Mouse (Mus musculus): ENCODE data around the gene Hoxd13. TPM values are rescaled to one million over a fixed set of nuclear protein-coding genes. Genes with fewer than 3 reads are reported as not detected.

The Hoxd13 gene
- polyA plus RNA-seq, 1 experiment from 2014 or later = not detected

DNA sequence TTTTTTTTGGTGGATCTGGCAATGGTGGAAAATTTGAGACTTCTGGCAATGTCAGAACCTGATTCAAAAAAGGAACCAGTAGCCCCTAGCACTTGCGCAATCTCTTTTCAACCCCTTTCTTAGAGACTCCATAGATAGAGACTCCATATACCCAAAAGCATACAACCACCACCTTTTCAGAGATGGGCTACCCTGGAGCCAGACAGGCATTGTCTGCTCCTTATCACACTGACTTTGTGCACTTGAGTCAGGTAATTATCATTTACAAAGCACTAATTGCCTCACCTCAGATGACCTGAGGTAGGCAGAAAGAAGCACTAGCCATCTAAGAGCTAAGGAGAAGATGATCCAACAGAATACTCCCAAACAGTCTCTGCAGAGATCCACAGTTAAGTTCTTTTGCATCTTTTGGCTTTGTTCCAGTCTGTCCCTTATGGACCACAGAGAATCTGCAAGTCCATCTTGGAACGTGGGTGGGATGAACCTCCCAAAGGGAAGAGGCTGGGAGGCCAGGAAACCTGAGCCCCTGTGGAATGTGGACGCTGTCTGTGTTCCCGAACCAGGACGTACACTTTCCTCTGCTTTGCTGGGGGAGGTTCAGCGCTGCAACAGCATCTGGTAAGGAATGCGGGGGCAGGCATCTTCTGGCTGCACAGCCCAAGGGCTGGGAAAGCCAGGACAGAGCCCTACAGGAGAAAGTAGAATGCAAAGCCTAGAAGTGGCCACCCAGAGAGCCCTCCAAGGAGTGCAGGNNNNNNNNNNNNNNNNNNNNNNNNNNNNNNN lies 20.8 kb upstream of the Hoxd13 start:
- Histone ChIP-seq H3K4me1 (replicated peaks; ENCODE audit: insufficient read depth, low read length) (0 out of 2 replicates have a peak, but pooled peaks cover 3% of the 10 kb centered on the region), H3K27me3 (ENCODE audit: insufficient read depth, low read length) (peaks cover 68% of the 10 kb centered on the region), H3K9me3 (replicated peaks; ENCODE audit: low read length) (no peaks in the 10 kb centered on the region), H3K4me2 (ENCODE audit: low read length) (no peak overlapping the region), H3K9ac (ENCODE audit: low read depth, low read length) (no peak overlapping the region), H3K4me3 (replicated peaks; ENCODE audit: low read depth, low read length) (no peak overlapping the region), H3K27ac (no peak overlapping the region), H3K36me3 (ENCODE audit: insufficient read depth, low read length) (no peaks in the 10 kb centered on the region)
- WGBS = 16% methylated on average over 7 of the region's 7 CpGs
- DNase-seq (ENCODE audit: low spot score) (peak; percentile 83), ATAC-seq (replicated peaks; ENCODE audit: low FRiP score, low read depth) (peak; percentile 65; the same call in 1 of the 2 replicates)
- TF ChIP-seq CTCF (IDR thresholded peaks at IDR 0.05; ENCODE audit: low read depth) = no peak

DNA sequence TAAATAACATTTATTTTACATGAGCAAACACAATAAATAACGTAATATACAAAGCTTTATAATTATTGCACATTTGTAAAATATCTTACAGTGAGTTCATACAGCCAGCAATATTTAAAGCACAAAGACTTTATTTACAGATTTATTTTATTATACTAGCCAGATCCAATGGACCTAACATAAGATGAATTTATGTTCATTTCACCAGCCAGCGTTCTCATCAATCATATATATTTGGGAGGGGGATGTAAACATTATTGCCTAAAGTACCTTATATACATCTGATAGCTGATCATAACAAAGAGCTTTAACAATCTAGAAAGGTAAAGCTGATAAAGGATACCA lies 15.1 kb upstream of the Hoxd13 start:
- no peak overlapping the region for H3K27ac ChIP-seq
- H3K9me3 ChIP-seq (replicated peaks; ENCODE audit: low read length) = no peaks in the 10 kb centered on the region
- TF ChIP-seq CTCF (IDR thresholded peaks at IDR 0.05; ENCODE audit: low read depth) = no peak
- no peaks in the 10 kb centered on the region for H3K36me3 ChIP-seq (ENCODE audit: insufficient read depth, low read length)
- H3K4me3 ChIP-seq (replicated peaks; ENCODE audit: low read depth, low read length) = no peak overlapping the region
- no peak for ATAC-seq (replicated peaks; ENCODE audit: low FRiP score, low read depth)
- 36% methylated on average over 2 of the region's 2 CpGs for WGBS
- no peak overlapping the region for H3K9ac ChIP-seq (ENCODE audit: low read depth, low read length)
- peak; percentile 30 for DNase-seq (ENCODE audit: low spot score)
- peaks cover 84% of the 10 kb centered on the region for H3K27me3 ChIP-seq (ENCODE audit: insufficient read depth, low read length)
- peaks cover 7% of the 10 kb centered on the region; the same call in 1 of the 2 replicates for H3K4me1 ChIP-seq (replicated peaks; ENCODE audit: insufficient read depth, low read length)
- H3K4me2 ChIP-seq (ENCODE audit: low read length) = no peak overlapping the region

- Histone ChIP-seq H3K4me3 (replicated peaks; ENCODE audit: low read depth, low read length) (no peak overlapping the region), H3K9ac (ENCODE audit: low read depth, low read length) (no peak overlapping the region), H3K36me3 (ENCODE audit: insufficient read depth, low read length) (no peaks in the 10 kb centered on the region), H3K4me1 (replicated peaks; ENCODE audit: insufficient read depth, low read length) (peaks cover 4% of the 10 kb centered on the region; the same call in 1 of the 2 replicates), H3K4me2 (ENCODE audit: low read length) (no peak overlapping the region), H3K27me3 (ENCODE audit: insufficient read depth, low read length) (peaks cover 80% of the 10 kb centered on the region), H3K9me3 (replicated peaks; ENCODE audit: low read length) (no peaks in the 10 kb centered on the region), H3K27ac (no peak overlapping the region)
- ATAC-seq (replicated peaks; ENCODE audit: low FRiP score, low read depth) (no peak), DNase-seq (ENCODE audit: low spot score) (peak; percentile 31)
- WGBS = 14% methylated on average over 17 of the region's 17 CpGs
- TF ChIP-seq CTCF (IDR thresholded peaks at IDR 0.05; ENCODE audit: low read depth) = no peak
Measured at GRCm38 (mm10) chr2:74653781-74654535, 14.2 kb upstream of the Hoxd13 start.

DNA sequence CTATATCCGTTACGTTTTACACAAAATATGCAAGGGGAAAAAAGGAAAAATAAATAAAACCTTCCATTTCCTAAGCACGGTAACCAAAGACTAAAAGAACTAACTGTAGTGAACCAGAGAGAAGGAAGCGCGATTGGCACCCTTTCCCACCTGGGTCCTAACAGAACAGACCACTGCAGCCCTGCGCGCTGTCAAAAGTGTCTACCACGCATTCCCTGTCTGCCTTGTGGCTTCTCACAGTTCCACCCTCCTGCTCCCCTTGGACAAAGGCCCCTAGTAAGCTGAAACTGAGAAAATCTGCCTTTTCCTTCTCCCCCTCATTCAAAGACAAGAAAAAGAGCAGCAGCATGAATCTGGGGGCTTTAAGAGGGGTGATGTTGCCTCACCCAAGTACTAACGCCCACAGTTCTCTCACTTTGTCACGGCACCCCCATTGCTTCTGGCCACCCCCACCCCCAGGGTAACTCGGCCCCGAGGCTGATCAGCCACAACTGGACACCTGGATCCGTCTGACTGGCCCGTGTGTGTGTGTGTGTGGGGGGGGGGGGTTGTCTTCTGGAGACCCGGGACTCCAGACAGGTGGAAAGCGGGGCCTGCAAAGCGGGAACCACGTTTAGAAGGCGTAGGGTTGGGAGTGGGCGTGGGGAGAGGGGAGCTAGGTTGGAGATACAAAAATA lies 13.2 kb upstream of the Hoxd13 start:
- whole genome bisulfite sequencing = 5% methylated on average over 20 of the region's 20 CpGs

GRCm38 (mm10) chr2:74655420-74655781 lies 12.7 kb upstream of the Hoxd13 start:
- Histone ChIP-seq H3K4me3 (replicated peaks; ENCODE audit: low read depth, low read length) (peak overlapping the region; percentile 19), H3K36me3 (ENCODE audit: insufficient read depth, low read length) (no peaks in the 10 kb centered on the region), H3K9me3 (replicated peaks; ENCODE audit: low read length) (no peaks in the 10 kb centered on the region), H3K9ac (ENCODE audit: low read depth, low read length) (no peak overlapping the region), H3K4me2 (ENCODE audit: low read length) (peak overlapping the region; percentile 39), H3K4me1 (replicated peaks; ENCODE audit: insufficient read depth, low read length) (peaks cover 4% of the 10 kb centered on the region; the same call in 1 of the 2 replicates), H3K27ac (no peak overlapping the region), H3K27me3 (ENCODE audit: insufficient read depth, low read length) (peaks cover 68% of the 10 kb centered on the region)
- ATAC-seq (replicated peaks; ENCODE audit: low FRiP score, low read depth) (peak; percentile 17; the same call in 1 of the 2 replicates), DNase-seq (ENCODE audit: low spot score) (peak; percentile 50)
- TF ChIP-seq CTCF (IDR thresholded peaks at IDR 0.05; ENCODE audit: low read depth) = peak; percentile 45
- under 1% methylated on average over 36 of the region's 47 CpGs for WGBS

More for the DNA sequence above, 13.2 kb upstream of the Hoxd13 start:
- DNase-seq (ENCODE audit: low spot score) (peak; percentile 0), ATAC-seq (replicated peaks; ENCODE audit: low FRiP score, low read depth) (peak; percentile 25)
- H3K4me1 ChIP-seq (replicated peaks; ENCODE audit: insufficient read depth, low read length) = peaks cover 4% of the 10 kb centered on the region; the same call in 1 of the 2 replicates
- TF ChIP-seq CTCF (IDR thresholded peaks at IDR 0.05; ENCODE audit: low read depth) = no peak
- H3K9ac ChIP-seq (ENCODE audit: low read depth, low read length) = no peak overlapping the region
- H3K27ac ChIP-seq = no peak overlapping the region
- no peak overlapping the region for H3K4me2 ChIP-seq (ENCODE audit: low read length)
- peaks cover 70% of the 10 kb centered on the region for H3K27me3 ChIP-seq (ENCODE audit: insufficient read depth, low read length)
- no peak overlapping the region for H3K4me3 ChIP-seq (replicated peaks; ENCODE audit: low read depth, low read length)
- no peaks in the 10 kb centered on the region for H3K36me3 ChIP-seq (ENCODE audit: insufficient read depth, low read length)
- H3K9me3 ChIP-seq (replicated peaks; ENCODE audit: low read length) = no peaks in the 10 kb centered on the region

Data from kidney, postnatal 0 days (tissue).